Mouse (Mus musculus) skeletal muscle tissue, adult 2 months (tissue): ENCODE data around the gene Col5a1.

Experiments used
- DNase-seq: peaks from one replicate; pipeline ENCODE4 v3.0.0-alpha.2; 2012; ENCODE audit warnings: low read depth, low spot score

The Col5a1 gene

DNA sequence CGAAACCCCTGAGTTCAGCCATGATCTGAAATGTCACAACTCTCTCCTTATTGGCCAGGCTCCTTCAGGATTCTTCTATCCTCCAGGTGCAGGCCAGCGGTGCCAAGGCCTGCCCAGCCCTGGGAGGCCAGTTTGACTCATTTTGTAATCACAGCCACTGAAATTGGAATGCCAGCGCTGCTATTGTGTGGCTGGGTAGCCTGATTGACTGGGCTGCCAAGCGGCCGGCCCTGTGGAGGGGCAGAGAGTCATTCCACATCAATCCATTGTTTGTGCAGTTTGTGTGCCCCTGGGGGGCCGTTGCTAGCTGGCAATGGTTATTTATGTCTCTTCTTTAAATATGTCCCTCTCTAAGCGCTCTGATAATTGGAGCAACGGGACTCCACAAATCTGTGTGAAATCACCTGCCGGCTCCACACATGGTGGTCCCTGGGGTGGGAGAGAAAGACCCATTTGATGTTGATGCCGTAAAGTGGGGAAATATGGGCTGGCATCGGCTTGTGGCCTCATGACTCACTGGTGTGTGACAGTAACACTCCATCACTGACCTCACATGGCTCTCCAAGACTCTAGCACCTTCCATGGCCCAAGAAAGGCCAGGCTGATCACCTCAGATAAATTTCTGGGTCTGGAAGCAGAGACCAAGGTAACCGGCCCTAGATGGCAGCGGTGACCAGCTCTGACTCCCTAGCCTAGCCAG lies 147.9 kb downstream of the Col5a1 start:
- DNase-seq = no peak

DNA sequence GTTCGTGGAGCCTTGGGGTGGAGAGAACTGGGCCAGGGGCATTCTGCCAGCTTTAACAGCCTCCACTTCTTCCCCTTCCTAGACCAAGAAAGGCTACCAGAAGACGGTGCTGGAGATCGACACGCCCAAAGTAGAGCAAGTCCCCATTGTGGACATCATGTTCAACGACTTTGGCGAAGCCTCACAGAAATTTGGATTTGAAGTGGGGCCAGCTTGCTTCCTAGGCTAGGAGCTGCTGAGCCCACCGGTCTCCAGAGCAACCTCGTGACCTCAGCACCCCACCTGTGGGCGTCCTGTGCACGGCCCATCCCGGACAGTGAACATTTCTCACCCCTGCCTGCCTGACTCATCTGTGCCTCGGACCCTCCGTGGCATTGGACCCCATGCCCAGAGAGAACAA lies 150.6 kb downstream of the Col5a1 start:
- no peak for DNase-seq

- DNase-seq = no peak
Observed at GRCm38 (mm10) chr2:28037505-28038390, 151.5 kb downstream of the Col5a1 start.

- no peak for DNase-seq
Observed at GRCm38 (mm10) chr2:28038391-28039096, 152.3 kb downstream of the Col5a1 start.

DNA sequence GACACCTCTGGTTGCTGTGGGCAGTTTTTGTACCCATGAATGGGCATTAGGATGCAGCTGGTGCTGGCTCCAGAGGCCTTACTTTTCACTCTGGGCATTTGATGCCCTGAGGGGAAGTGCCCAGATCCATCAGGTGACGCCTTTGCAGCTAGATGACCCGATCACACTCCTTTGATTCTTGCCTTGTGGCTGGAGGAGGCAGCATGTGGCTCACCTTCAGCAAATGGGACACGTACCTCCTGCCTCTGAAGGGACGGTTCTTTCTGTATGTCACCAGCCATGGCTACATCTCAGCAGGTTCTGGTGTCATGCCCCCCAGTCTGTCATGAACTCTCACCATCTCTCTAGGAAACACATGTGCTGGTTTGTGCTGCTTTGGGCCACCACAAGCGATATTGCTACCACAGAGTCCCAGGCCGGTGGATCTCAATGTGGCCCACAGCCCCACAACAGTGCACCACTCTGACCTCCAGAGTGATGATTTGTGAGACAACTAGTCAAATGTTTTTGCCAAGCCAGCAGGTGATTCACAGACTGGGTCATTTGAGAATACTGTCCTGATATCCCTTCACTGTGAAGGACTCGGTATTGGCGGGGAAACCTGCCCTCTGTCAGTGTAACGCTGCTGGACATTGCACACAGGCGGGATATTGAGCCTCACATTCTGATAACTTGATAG lies 153.6 kb downstream of the Col5a1 start:
- DNase-seq = no peak

- no peak for DNase-seq
Observed at GRCm38 (mm10) chr2:28040466-28040865, 154.2 kb downstream of the Col5a1 start.

DNA sequence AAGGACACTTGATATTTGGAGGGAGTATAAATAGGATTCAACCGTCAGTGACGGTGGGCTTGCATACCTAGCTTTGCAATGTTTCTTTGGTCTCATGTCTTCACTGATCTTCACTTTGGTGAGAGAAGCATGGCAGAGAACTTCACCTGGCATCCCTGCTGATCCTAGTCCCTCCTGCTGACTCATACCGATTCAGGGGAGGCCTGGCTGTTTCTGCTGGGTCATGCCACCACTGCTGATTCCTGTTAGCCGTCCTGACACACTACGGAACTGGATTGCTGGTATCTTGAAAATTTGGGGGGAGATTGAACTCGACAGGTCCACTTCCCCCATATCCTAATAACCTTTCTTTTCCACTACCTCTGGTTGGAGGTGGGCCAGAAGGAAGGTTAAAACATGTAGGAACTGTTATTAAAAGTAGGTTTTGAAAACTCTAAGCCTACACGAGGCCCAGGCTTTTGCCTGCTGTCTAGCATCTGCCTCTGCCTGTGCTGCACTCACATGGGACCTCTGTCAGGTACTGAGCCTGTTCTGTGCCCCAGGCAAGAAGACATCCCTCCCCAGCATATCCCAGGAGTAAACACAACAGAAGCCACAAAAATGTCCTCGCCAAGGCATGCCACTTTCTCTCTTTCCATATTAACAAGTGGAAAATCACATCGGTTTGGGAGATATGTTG lies 158.8 kb downstream of the Col5a1 start:
- DNase-seq = no peak

DNA sequence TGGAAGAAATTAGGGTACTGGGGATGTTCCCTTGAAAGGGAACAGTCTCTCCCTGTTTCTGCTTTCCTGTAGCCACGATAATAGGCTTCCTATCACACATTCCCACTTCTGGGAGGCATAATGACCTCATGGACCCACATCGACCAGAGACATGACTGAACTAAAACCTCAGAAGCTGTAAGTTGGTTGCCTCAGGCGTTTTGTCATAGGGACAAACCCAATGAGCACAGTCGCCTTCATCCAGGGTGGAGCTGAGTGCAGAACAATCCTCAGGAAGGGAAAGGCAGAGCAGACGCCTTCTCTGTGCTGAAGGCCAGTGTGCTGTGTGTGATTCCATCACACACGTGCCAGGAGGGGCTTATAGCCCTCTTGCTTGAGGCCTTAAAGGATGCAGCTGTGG lies 160.1 kb downstream of the Col5a1 start:
- DNase-seq = no peak

DNA sequence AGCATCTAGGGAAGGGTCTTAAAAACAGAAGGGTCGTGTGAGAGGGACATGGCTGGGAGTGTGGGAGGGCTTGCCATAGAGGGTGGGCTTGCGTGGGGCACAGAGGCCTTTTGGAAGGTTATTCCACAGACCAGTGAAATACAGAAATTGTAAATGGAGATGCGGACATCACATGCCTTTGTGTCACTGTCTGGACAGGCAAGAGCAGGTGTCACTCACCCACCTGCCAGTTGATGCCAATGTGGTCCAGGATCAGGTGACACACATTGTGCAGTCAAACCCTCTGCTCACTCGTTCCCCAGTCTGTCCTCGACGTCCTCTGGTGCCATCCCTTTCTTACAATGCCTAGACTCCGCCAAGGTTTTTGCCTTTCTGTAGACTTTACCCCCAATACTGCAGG lies 160.9 kb downstream of the Col5a1 start:
- DNase-seq = no peak

- no peak for DNase-seq
Observed at GRCm38 (mm10) chr2:28059922-28060321, 173.7 kb downstream of the Col5a1 start.

- DNase-seq = no peak
Observed at GRCm38 (mm10) chr2:28063711-28064338, 177.6 kb downstream of the Col5a1 start.

- no peak for DNase-seq
Observed at GRCm38 (mm10) chr2:28064339-28065080, 178.3 kb downstream of the Col5a1 start.

- DNase-seq = no peak
Observed at GRCm38 (mm10) chr2:28065081-28065651, 178.9 kb downstream of the Col5a1 start.

GRCm38 (mm10) chr2:28066686-28067085 lies 180.5 kb downstream of the Col5a1 start:
- no peak for DNase-seq

DNA sequence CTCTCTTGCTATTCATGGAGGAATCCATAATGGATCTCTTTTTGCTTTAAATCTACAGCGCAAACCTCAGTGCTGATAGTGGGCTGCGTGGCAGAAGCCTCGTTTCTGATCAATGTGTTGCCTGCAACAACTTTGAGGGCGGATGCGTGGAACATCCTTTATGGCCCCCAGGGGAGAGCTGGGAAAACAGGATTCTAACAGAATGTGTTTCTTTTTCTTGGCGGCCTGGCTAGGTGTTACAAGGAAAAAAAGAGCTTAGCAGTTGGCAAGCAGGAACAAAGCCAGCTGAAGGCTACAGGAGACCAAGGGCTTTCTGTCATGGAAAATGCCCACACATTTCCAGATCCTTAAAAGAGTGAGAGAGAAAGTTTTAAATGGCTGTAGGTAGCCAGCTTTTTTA lies 180.9 kb downstream of the Col5a1 start:
- DNase-seq = no peak

- no peak for DNase-seq
Observed at GRCm38 (mm10) chr2:28067821-28068536, 181.8 kb downstream of the Col5a1 start.

DNA sequence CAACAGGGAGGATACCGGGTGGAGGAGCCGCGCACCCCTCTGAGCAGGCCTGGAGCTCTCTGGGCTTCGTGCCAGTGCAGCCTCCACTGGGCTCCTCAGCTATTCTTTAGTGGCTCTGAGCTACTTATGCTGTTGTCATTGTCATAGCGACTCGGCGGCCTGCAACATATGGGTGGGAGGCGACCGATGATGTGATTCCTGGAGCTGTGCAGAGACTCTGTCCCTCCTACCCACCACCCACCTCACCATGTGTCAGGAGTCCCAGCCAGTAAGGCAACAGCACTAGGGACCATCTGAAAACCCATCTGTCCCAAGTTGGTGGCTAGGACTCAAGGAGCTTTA lies 182.3 kb downstream of the Col5a1 start:
- no peak for DNase-seq

DNA sequence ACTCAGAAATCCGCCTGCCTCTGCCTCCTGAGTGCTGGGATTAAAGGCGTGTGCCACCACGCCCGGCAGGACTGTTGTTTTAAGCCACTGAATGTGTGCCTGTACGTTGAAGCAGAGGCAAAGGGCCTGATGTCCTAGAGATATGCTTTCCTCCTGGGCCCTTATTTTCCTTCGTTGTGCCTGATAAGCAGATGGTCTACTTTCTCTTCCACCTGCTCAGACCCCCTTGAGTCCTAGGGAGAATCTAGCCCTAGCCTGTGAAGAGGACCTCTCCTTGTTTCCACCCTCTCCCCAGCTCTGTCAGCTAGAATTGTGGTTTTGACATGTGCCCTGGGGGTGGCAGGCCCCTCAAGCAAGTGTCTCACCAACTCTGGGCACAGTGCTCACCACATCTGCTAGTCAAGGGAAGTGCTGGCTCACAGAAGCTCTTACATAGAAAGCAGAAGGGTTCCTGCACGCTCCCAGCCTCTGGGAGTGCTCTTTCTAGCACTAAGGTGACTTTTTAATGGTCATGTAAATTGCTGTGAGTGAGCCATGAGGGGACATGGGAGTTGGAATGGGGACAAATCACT lies 189.5 kb downstream of the Col5a1 start:
- DNase-seq = no peak

- no peak for DNase-seq
Observed at GRCm38 (mm10) chr2:28084768-28085167, 198.5 kb downstream of the Col5a1 start, which contains the start of gene Fcnb. Gene Fcnb (minus strand): TSS chr2:28084885.
